Mouse (Mus musculus) bone marrow macrophage, adult 2 months (primary cell): Measurements from ENCODE around the gene Klra17.

Source experiments
- CTCF ChIP-seq: IDR thresholded peaks from 2 replicates; pipeline ENCODE4 v1.5.1; 2012; ENCODE audit warnings: low read depth, mild to moderate bottlenecking, low read length, moderate library complexity
- POLR2A ChIP-seq: IDR thresholded peaks from 2 replicates; pipeline ENCODE4 v1.6.1; 2012; ENCODE audit warnings: mild to moderate bottlenecking, low read depth, low read length, borderline replicate concordance

- TF ChIP-seq CTCF, result no peak
- no peak for TF ChIP-seq POLR2A
These were observed 58.7 kb downstream of the Klra17 start for GRCm38 (mm10) chr6:129817731-129818130.
